Mouse (Mus musculus): ENCODE measurements around the gene Dbnl. TPM values are rescaled to one million over a fixed set of nuclear protein-coding genes. Genes with fewer than 3 reads are reported as not detected.

Gene Dbnl
- polyA plus RNA-seq, 1 experiment = 61.9 TPM

DNA sequence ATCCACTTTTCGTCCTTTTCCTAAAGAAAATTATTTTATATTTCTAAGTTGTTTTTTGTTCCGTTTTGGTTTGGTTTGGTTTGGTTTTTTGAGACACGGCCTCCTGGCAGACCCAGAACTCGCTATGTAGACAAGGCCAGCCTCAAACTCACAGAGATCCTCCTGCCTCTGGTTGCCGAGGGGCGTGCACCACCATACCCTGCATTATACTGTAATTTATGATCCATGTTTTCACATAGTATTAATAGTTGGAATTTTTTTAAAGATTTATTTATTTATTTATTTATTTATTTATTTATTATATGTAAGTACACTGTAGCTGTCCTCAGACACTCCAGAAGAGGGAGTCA, 25.7 kb upstream of the Dbnl start:
- H3K27ac ChIP-seq (ENCODE audit: insufficient read depth, low read depth, low read length) = peak overlapping the region; percentile 26
- TF ChIP-seq POLR2A (IDR thresholded peaks at IDR 0.05; ENCODE audit: borderline replicate concordance, low read depth, low read length) (no peak), CTCF (IDR thresholded peaks at IDR 0.05; ENCODE audit: low read depth, low read length) (no peak)
- H3K4me1 ChIP-seq (ENCODE audit: control insufficient read depth, insufficient read depth, low read length) = peaks cover 23% of the 10 kb centered on the region
- peak overlapping the region; percentile 87 for H3K4me3 ChIP-seq (ENCODE audit: insufficient read depth, low read length)

DNA sequence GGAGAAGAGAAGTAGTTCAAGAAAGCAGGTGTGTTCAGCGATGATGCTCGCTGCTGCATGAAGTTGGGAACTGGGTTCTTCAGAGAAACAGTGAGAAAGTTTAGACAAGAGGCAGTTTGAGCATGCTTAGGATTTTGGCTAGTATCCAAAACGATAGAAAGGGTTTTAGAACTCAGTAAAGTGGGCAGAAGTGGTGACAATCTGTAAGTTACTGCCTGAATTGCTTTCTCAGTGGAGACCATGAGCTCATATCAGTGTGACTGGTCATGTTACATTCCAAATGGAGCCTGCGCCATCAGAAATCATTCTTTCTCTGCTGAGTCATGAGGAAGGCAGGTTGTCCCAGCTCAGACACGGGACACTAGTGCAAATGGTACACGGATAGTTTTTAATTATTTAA, 22.3 kb upstream of the Dbnl start:
- no peak for TF ChIP-seq POLR2A (IDR thresholded peaks at IDR 0.05; ENCODE audit: borderline replicate concordance, low read depth, low read length)
- TF ChIP-seq CTCF (IDR thresholded peaks at IDR 0.05; ENCODE audit: low read depth, low read length) = no peak
- no peak overlapping the region for H3K4me3 ChIP-seq (ENCODE audit: insufficient read depth, low read length)
- H3K27ac ChIP-seq (ENCODE audit: insufficient read depth, low read depth, low read length) = no peak overlapping the region
- no peaks in the 10 kb centered on the region for H3K4me1 ChIP-seq (ENCODE audit: control insufficient read depth, insufficient read depth, low read length)

DNA sequence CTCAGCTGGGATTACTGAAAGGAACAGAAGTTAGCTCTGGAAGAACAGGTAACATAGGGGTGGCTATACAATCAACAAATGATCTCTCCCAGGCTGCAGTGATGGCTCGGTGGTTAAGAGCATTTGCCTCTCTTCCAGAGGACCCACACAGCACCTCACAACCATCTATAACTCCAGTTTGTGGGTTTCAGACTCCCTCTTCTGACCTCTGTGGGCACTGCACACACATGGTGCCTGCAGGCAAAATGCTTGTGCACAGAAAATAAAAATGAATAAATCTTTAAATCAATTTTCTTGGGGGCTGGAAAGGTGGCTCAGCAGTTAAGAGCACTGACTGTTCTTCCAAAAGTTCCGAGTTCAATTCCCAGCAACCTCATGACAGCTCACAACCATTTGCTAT, 9.8 kb upstream of the Dbnl start:
- no peak overlapping the region for H3K4me3 ChIP-seq (ENCODE audit: insufficient read depth, low read length)
- peaks cover 14% of the 10 kb centered on the region for H3K4me1 ChIP-seq (ENCODE audit: control insufficient read depth, insufficient read depth, low read length)
- TF ChIP-seq CTCF (IDR thresholded peaks at IDR 0.05; ENCODE audit: low read depth, low read length) = peak; percentile 36; the same call in 1 of the 2 replicates
- no peak for TF ChIP-seq POLR2A (IDR thresholded peaks at IDR 0.05; ENCODE audit: borderline replicate concordance, low read depth, low read length)
- H3K27ac ChIP-seq (ENCODE audit: insufficient read depth, low read depth, low read length) = no peak overlapping the region

DNA sequence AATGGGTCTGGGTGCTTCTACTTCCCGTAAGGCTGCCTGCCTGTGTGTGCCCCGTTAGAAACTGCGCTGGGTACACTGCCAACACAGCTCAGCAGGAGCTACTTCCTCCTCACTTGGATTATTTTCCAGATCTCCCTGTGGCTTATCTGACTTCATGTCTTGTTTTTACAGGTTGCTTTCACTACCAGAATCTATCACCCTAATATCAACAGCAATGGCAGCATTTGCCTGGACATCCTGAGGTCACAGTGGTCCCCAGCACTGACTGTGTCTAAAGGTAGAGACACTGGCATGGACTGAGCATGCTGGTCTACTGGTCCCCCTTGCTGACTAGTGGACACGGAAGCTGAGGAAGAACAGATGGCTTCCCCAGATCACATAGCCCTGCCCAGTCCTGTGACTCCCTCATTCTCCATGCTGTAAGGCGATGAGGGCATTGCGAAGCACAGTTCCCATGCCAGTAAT, 8.2 kb upstream of the Dbnl start:
- no peak for TF ChIP-seq CTCF (IDR thresholded peaks at IDR 0.05; ENCODE audit: low read depth, low read length)
- no peak for TF ChIP-seq POLR2A (IDR thresholded peaks at IDR 0.05; ENCODE audit: borderline replicate concordance, low read depth, low read length)
- Histone ChIP-seq H3K4me1 (ENCODE audit: control insufficient read depth, insufficient read depth, low read length) (peaks cover 14% of the 10 kb centered on the region), H3K4me3 (ENCODE audit: insufficient read depth, low read length) (no peak overlapping the region), H3K27ac (ENCODE audit: insufficient read depth, low read depth, low read length) (peak overlapping the region; percentile 60)

DNA sequence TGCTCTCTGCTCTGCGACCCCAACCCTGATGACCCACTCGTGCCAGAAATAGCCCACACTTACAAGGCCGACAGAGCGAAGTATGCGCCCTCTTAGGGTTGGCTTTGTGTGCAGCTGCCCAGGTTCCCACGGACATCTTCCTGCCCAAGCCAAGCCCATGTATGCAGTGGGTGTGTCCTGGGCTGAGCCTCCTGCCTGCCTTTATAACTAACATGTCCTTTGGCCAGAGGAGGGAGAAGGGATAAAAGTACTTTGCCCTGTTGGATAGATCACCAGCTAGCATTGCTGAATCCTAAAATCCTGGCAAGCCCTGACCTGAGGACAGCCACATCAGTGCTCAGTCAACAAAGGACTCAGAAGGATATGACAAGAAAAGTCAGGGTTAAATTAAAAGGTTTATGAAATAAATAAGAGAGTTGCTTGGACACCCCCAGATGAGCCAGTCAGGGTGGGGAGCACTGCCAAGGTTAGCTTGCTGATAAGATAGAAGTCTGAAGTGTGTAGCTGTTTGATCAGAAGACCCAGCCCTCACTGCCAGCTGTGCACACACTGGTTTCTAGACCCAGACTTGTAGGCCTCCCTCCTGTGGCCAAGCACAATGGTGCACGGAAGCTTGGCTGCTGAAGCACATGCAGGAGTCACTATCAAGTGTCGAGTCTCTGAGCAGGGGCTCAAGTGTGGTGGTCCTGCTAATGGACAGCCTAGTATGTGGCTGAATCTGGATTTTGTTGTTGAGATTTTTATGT, 5.9 kb upstream of the Dbnl start:
- TF ChIP-seq POLR2A (IDR thresholded peaks at IDR 0.05; ENCODE audit: borderline replicate concordance, low read depth, low read length) (no peak), CTCF (IDR thresholded peaks at IDR 0.05; ENCODE audit: low read depth, low read length) (no peak)
- H3K4me3 ChIP-seq (ENCODE audit: insufficient read depth, low read length) = no peak overlapping the region
- H3K4me1 ChIP-seq (ENCODE audit: control insufficient read depth, insufficient read depth, low read length) = peaks cover 34% of the 10 kb centered on the region
- H3K27ac ChIP-seq (ENCODE audit: insufficient read depth, low read depth, low read length) = no peak overlapping the region

DNA sequence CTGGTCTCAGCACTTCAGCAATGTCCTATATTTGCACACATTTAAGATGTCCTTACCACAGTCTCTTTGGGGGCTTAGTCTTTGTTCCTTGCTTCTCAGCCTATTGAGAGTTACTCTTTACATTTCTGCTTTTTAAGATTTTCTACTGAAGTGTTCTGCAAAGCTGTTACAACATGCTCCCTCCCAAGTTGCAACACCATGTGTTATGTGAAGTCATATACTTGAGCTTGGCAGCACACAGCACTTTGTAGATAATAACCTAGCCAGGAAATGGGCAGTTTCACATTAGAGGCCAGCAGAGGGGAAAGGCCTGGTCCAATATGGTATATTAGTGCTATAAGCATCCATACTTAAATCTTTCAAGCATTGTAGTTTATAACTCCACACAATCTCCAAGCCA, 2.6 kb upstream of the Dbnl start:
- H3K4me3 ChIP-seq (ENCODE audit: insufficient read depth, low read length) = no peak overlapping the region
- H3K4me1 ChIP-seq (ENCODE audit: control insufficient read depth, insufficient read depth, low read length) = peaks cover 32% of the 10 kb centered on the region
- TF ChIP-seq POLR2A (IDR thresholded peaks at IDR 0.05; ENCODE audit: borderline replicate concordance, low read depth, low read length) (no peak), CTCF (IDR thresholded peaks at IDR 0.05; ENCODE audit: low read depth, low read length) (no peak)
- peak overlapping the region; percentile 72 for H3K27ac ChIP-seq (ENCODE audit: insufficient read depth, low read depth, low read length)

DNA sequence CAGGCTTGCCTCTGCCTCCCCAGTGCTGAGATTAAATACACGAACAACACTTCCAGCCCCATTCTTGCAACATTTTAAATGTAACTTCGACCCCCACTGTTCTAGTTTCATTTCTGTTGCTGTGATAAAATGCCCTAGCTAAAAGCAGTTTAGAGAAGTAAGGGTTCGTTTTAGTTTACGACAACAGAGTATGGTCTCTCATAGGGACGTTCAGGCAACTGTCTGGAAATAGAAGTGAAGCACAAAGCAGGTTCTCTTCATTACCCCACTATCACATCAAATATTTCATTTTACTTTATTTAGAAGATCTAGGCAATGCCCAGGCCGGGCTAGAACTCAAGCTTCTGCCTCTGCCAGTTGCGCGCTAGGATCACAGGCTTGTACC, 625 bp upstream of the Dbnl start:
- Histone ChIP-seq H3K27ac (ENCODE audit: insufficient read depth, low read depth, low read length) (peak overlapping the region; percentile 90), H3K4me1 (ENCODE audit: control insufficient read depth, insufficient read depth, low read length) (peaks cover 41% of the 10 kb centered on the region), H3K4me3 (ENCODE audit: insufficient read depth, low read length) (peak overlapping the region; percentile 93)
- no peak for TF ChIP-seq POLR2A (IDR thresholded peaks at IDR 0.05; ENCODE audit: borderline replicate concordance, low read depth, low read length)
- TF ChIP-seq CTCF (IDR thresholded peaks at IDR 0.05; ENCODE audit: low read depth, low read length) = no peak

DNA sequence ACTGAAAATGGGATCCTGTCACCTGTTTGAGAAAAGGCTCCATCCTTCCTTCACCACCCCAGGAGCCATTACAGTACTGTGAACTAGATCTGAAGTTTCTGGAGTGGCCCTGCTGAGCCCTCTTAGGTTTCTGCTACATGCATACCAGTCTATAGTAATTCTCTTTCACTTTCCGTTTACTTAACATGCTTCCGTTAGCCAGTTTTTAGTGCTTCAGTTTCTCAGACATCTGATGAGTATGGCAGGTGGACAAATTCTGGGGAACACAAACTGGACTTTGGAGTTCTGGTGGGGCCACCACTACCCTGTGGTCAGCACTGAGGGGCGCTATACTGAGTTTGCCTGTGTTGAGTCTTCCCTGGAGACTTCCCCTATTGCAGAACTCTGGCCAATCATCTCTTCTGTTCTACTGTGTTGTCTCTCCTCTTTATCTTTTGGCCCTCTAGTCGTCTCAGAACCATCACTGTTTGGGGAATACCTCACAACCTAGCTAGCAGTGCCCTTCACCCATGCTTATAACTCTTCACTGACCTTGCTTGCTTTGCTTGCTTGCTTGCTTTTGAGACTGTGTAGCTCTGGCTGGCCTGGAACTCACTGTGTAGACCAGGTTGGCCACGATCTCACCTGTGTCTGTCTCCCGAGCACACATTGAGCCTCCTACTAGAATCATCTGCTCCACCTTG, 924 bp downstream of the Dbnl start:
- TF ChIP-seq POLR2A (IDR thresholded peaks at IDR 0.05; ENCODE audit: borderline replicate concordance, low read depth, low read length) = no peak
- TF ChIP-seq CTCF (IDR thresholded peaks at IDR 0.05; ENCODE audit: low read depth, low read length) = no peak
- Histone ChIP-seq H3K4me3 (ENCODE audit: insufficient read depth, low read length) (peak overlapping the region; percentile 93), H3K4me1 (ENCODE audit: control insufficient read depth, insufficient read depth, low read length) (peaks cover 52% of the 10 kb centered on the region), H3K27ac (ENCODE audit: insufficient read depth, low read depth, low read length) (peak overlapping the region; percentile 77)

DNA sequence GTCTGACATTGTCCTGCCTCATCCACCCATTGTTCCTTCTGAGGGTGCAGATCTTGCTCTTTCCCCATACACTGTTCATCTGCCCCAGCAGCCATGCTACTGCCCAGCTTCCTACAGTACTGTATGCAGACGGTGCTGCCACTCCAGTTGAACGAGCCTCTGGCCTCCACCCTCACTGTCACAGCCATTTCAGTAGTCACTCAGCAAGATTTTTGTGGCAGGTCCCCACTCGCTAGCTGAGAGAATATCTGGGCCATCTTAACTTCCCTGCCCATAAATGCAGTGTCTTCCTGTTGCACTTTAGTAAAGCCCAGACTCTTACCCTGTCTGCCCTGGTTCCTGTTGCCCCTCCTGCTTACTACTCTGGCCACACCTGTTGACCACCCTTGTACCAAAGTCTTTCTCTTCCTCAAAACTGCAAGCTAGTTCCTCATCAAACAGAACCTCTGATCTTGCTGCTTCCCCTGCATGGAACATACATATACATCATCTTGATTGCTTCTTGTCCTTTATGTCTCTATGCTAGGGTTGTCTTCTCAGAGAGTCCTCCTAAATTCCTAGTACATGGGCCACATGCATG, 1.6 kb downstream of the Dbnl start:
- H3K27ac ChIP-seq (ENCODE audit: insufficient read depth, low read depth, low read length) = peak overlapping the region; percentile 22
- H3K4me3 ChIP-seq (ENCODE audit: insufficient read depth, low read length) = peak overlapping the region; percentile 93
- TF ChIP-seq CTCF (IDR thresholded peaks at IDR 0.05; ENCODE audit: low read depth, low read length) (no peak), POLR2A (IDR thresholded peaks at IDR 0.05; ENCODE audit: borderline replicate concordance, low read depth, low read length) (no peak)
- H3K4me1 ChIP-seq (ENCODE audit: control insufficient read depth, insufficient read depth, low read length) = peaks cover 58% of the 10 kb centered on the region

DNA sequence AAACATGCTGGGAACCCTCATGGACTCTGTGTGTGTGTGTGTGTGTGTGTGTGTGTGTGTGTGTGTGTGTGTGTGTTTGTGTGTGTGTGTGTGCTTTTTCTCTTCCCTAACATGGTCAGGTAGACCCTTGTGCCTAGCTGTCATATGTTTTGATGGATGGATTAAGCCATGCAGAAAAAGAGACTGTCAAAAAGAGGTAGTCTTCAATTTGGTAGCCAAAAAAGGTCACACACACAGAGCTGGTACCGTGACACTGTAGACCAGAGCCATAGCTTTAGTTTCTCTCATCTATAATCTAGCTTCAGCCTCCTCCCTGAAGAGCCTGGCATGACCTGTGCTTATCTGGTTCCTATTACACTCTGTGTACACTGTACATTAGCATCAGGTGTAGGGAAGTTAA, 2.1 kb downstream of the Dbnl start:
- H3K4me1 ChIP-seq (ENCODE audit: control insufficient read depth, insufficient read depth, low read length) = peaks cover 60% of the 10 kb centered on the region
- H3K27ac ChIP-seq (ENCODE audit: insufficient read depth, low read depth, low read length) = no peak overlapping the region
- TF ChIP-seq POLR2A (IDR thresholded peaks at IDR 0.05; ENCODE audit: borderline replicate concordance, low read depth, low read length) (no peak), CTCF (IDR thresholded peaks at IDR 0.05; ENCODE audit: low read depth, low read length) (no peak)
- no peak overlapping the region for H3K4me3 ChIP-seq (ENCODE audit: insufficient read depth, low read length)

Measured in bone marrow macrophage, adult 2 months (primary cell).